Mouse (Mus musculus) cerebellum, adult 9-11 months (tissue): ENCODE data around the gene Rhobtb3.
A peak's percentile ranks its signal among the peaks of the same experiment; 100 is the strongest.
"Not testable (repeated sequence)": the region's sequence is repeated elsewhere in the genome, so short reads cannot be mapped to it uniquely, and the experiment has no call there.

Experiments
- DNase-seq: peaks from one replicate; pipeline ENCODE4 v3.0.0; 2022

The Rhobtb3 gene

DNA sequence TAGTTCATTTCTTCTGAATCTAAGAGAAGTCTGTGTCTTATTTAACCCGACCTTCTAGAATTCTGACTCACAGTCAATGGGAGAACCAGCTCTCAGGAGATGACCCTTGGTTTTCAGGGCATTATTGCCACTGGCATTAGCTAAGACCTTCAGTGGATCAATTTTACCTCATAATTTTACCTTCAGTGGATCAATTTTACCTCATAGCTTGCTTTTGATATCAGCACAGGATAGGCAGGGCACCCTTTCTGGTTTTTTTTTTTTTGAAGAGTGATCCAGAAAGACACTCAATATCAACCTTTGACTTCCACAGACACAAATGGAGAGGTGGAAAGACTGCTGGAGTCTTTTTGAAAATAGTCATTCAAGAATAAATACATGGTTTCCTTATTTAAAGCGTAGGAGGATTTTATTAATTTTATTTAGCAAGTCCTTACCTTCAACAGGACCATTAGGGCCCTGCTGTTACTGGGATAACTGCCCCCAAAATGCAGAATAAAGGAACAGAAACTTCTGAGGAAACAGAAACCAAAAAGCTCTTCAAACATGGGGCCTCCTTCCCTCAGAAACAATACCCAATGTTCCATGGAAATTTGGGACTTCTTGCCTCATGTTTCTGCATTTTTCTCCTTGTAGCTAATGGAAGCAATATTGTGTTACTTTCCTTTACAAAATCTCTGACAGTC lies 98.7 kb downstream of the Rhobtb3 start:
- no peak for DNase-seq

DNA sequence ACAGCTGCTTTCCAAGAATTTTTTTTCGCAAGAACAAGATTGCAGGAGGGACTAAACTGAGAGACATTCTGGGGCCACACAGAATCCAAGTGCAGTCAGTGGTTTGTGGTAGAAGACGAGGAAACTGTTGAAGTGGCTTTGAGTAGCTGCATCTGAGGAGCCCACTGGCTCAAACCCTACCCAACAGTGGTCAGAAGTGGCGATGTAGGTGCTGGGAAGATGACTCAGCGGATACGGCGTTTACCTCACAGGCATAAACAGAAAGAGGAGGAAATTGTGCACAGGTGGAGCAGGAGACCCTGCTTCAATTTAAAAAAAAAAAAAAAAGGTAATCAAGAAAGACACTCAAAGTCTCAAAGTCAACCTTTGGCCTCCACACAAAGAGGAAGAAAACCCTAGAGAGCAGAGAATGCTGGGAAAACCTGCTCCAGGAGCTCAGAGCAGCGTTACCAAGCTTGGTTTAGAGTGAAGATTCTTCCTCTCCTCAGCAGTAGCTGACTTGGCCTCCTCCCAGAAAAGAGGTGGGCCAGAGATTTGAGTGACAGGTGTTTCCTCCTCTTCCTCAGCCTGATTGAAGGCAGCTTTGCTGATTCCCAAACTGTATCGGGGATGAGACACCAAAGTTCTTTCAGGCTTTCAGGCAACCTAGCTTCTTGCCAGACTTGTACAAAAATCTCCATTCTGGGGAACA lies 99.6 kb downstream of the Rhobtb3 start:
- DNase-seq, result no peak

DNA sequence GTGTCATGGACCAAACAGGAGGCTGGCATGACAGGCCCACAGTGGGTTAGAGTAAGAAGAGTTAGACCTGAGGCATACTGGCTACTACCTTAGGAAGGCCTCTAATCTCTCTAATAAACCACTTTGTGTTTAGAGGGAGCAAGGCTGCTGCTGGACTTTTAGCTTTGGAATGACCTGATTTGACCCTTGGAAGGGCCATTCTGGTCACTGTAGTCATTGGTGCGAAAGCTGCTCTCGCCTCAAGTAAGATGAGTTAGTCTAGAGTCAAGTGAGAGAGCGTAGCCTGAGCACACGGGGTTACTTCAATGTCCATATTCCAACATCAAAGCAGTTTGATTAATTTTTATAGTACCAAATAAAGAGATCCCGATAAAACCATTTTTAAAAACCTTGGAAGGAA lies 100.4 kb downstream of the Rhobtb3 start:
- no peak for DNase-seq

DNA sequence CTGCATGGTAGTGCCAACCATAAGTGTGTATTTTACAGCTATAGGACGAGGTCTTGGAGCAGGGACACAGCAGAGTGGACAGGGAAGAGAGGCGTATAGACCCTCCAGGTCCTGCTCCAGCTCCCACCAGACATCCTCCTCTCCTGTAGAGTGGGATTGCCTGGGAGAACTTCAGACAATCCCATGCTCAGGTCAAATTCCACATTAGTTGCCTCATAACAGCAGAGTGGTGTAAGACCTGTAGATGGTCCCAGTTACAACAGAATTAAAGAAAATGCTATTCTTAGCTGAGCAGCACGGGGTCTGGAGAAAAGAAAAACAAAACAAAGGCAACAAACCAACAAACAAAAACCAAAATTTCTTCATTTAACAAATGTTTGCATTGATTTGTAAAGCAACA lies 101.8 kb downstream of the Rhobtb3 start:
- DNase-seq, result no peak

DNA sequence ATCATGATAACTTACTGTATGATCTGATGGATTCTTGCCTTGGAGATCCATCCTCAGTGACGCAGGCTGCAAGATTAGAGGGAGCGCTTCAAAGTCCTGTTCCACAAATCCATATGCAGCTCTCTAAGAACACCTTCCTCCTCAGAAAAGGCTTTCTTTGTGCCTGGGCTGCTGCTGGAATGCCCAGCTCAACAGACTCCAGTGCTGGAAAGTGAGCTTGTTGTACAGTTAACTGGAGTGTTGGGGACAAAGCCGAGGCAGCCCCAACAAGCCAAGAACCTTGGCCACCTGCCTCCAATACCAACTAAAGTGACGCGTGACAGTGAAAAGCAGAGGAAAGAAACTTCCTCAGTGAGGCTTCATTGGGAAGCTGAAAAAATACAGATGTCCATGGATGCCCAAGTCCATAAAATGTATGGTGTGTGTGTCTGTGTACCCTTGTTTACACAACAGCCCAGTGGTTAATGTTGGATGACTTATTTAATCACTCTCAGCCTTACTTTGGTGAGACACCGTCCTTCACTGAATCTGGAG lies 102.9 kb downstream of the Rhobtb3 start:
- DNase-seq, result peak; percentile 11

DNA sequence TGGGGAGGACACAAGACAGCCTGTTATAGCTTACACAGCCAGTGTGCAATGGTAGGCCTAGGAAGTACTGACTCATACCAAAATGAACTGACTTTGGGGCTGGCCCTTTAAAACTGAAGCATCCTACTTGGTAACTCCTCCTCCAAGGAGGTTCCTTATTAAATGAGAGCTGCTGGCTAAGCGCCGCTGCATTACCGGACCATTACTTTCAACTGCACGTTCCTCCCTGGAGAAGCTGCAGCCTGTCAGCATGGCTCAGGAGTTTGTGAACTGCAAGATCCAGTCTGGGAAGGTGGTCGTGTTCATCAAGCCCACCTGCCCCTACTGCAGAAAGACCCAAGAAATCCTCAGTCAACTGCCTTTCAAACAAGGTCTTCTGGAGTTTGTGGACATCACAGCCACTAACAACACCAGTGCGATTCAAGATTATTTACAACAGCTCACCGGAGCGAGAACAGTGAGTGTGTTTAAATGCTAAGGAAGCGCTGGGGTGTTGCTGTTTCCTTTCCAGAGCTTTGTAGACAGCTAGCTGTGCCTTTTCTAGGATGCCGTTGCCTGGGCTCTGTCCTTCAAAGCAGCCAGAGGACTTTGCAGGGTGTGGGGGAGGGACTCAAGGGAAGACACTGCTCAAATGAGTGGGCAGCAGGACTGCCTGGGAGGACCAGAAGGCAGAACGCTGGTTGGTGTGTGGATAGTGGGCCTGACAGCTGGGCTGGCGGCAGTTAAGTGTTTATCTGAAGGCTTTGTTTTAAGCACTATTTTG lies 103.8 kb downstream of the Rhobtb3 start, which contains the start of gene Glrx:
Gene Glrx (plus strand): TSS at position 150 of the 763 bp plus-strand sequence.
- DNase-seq, result peak; percentile 73

DNA sequence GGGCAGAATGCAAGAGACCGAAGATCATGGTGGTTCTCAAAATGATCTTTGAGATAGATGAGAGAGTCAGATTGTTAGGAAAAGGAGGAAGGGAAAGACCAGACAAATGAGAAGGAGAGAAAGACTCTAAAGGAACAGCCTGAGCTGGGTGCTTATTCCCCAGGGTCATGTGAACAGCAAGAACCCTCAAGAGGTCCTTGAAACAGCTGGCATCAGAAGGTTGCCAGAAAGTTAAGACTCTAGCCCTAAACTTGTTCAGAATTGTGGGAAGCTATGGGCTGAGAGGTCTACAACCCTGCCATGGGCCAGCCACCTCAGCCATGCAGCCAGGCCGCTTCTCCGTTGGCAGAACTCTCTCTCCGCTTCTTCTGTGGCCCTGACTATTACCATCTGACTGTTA lies 105.2 kb downstream of the Rhobtb3 start:
- no peak for DNase-seq

DNA sequence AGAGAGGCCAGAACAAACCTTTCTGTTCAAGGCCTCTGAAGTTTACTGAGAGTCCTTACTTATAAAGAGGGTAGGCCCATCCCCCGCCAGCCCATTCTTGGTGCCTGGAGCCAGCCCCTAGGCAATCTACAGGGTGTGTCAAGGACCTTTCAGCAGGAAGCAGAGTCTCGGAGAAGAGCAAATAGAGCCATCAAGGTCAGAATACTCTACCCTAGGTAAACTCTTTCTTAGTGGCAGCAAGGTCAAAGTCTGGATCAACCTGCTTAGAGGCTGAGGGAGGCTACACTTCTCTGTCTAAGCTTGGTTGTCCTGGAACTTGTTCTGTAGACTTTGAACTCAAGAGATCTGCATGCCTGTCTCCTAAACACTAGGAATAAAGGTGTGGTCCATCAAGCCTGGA lies 108.3 kb downstream of the Rhobtb3 start:
- no peak for DNase-seq

DNA sequence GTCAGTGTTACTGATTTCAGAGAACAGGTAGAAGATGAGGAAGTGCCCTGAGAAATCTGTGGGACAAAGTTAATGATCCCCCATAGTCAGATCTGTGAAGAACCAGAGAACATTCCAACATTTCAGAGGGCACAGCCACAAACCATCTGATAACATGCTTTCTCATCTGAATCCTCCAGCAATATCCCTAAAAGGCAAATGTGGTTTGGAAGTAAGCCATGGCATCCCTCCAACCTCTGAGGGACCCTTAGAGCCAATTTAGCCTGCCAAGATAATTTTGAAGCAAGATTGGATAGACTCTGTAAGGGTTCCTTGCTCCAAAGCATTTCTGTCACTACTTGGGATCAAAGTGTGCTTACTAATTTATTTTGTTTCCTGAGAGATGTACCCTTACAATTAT lies 110.2 kb downstream of the Rhobtb3 start:
- DNase-seq, result no peak

DNA sequence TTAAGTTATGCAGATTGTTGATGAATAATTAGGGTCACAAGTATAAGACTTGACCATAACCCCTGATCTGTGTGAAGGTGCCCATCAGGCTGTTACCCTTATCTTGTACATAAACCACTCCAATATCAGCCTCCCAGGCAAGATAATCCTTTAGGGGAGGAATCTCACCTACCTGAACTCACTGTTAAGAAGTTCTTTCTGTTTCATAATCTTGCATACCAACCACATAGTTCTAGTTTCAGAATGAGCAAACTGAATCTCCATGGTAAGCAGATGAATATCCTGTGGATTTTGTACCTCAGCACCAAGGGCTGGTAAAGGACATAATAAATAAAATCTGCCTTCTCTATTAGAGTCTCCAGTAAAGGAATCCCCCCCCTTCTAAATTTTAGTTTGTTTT lies 111.0 kb downstream of the Rhobtb3 start:
- DNase-seq, result no peak

DNA sequence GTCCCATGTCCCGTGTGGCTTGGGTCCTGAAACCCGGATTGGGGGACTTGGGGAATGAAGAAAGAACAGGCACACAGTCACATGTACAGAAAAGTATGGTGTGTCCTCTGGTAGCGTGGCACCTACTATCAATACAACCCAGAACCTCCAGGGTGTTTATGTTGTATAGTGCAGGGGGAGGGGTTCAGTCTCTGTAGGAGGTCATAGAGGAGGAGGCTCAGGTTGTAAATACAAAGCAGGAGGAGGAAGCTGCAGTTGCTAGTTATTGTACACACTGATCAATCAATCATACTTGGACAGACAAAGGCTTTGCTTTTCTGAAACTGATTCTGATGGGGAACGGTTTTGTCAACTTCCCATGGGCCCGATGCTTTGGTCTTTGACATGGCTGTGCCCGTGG lies 112.0 kb downstream of the Rhobtb3 start:
- DNase-seq, result no peak

DNA sequence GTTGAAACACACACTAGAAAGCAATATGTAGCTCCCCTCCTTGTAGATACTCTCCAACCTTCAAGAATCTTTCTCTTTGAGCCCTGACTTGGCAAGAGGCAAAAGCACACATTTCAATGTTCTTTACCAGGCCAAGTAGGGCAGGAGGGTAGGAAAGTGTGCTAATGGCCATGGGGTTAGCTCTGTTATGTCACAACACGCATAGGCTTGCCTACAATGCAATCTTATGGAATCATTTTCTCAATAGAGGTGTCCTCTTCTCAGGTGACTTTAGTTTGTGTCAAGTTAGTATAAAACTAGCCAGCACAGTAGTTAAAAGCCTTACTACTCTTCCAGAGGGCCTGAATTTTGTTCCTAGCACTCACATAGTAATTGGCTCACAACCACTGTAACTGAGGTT lies 113.0 kb downstream of the Rhobtb3 start:
- DNase-seq, result no peak

DNA sequence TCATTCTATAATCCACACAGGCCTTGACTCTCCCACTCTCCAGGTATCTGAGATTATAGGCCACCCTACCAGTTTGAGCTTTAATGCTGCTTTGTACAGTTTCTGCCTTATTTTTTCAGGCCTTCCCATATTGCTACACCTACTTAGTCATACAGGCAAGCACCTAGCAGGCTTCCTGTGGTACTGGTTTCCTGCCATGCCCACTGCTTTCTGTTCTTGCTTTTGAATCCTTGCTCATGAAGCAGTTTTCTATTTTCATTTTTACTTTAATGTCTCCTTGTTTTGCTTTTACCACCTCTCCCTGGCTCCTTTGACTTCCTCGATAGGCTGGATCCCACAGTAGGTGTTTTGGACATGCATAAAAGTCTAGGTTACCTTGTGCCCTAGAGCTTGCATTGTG lies 118.3 kb downstream of the Rhobtb3 start:
- no peak for DNase-seq

DNA sequence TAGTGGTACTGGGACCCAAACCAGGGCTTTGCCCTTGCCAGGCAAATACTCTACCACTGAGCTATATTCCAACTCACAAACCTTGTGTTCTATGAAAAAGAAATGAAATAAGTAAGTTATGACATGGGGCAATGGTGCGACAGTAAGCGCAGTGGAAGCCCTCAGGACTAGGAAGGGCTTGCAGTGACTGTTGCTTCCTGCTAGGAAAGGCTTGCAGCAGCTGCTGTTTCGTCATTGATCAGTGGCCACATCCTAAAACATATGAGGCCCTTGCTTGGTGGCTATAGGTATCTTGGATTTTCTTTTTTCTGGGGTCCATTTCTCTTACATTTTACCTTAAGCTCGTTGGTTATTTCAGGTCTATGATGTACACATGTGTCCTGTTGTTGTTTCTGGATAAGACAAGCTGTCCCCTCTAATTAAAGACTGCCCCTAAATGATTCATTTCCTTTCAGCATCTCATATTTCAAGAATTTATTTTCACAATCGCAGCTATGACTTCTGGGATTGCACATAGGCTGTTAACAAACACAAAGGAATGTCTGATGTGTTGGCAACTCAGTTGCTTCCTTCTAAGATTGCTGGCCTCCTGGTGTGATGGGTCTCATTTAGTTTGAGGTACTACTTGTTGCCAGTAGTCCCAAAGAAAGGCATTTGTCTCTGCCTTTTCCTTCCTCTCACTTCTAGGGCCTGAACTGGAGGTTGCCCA lies 119.0 kb downstream of the Rhobtb3 start:
- DNase-seq, result no peak

DNA sequence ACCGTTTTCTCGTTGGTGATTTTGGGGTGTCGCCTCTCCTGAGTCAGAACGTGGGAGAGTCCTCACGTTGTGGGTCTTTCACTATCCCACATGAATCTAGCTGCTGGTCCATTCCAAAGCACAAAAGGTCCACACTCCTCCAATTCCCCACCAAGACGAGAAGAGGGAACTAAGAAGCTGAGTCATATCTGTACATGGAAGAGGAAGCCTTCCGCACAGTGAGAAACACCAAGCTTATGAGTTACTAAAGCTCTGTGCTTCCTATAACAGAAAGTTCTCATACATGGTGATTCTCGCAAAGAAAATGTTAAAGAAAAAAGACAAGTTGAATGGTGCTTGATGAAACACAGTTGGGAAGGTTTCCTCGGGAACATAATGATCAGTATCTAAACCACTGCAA lies 120.5 kb downstream of the Rhobtb3 start:
- no peak for DNase-seq

DNA sequence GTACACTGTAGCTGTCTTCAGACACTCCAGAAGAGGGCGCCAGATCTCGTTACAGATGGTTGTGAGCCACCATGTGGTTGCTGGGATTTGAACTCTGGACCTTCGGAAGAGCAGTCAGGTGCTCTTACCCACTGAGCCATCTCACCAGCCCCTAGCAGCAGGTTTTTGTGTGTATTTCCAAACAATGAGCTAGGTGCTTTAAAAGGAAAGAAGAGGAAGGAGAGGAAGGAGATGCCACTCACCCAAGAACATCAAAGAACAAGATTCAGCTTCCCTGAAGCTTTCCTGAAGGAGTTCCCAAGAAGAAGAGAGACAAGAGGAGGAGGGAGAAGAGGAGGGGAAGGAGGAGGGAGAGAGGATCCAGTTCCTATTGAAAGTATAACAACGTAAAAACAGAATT lies 121.4 kb downstream of the Rhobtb3 start:
- not testable (repeated sequence) for DNase-seq

DNA sequence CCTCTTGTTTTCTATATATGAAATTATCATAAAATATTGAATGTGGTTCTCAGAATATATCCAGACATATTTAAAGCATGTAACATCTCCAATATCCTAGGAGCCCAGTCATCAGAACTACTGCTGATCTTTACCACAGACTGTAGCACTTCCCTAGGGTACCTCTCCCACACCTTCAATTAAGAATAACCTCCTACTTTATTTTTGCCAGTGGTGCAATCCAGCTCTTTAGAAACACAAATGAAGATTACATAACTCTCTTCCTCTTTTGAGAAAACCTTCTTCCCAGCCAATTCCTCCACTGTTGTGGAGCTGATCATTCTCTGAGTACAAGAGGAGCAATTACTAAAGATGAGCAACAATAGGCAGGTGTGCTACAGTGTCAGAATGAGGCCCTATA lies 123.8 kb downstream of the Rhobtb3 start:
- DNase-seq, result no peak
